Mouse (Mus musculus) cerebellum, adult 2 months (tissue): ENCODE data around the gene Olfr293. TPM values are rescaled to one million over a fixed set of nuclear protein-coding genes. Genes with fewer than 3 reads are reported as not detected.

Experiments used
- DNase-seq, 2 experiments: peaks; one replicate each; pipeline ENCODE4 v3.0.0; 2021
- H3K27ac ChIP-seq: fragments of 200-500 bp; 2 replicates; pipeline ENCODE4 v1.5.1; 2012; ENCODE audit warnings: low read length, control low read depth, inconsistent platforms; ENCODE audit not compliant: insufficient read depth
- H3K27me3 ChIP-seq: fragments of 200-500 bp; 2 replicates; pipeline ENCODE4 v1.6.1; 2012; ENCODE audit warnings: inconsistent platforms, mild to moderate bottlenecking, low read length, moderate library complexity; ENCODE audit not compliant: control insufficient read depth, insufficient read depth
- H3K4me1 ChIP-seq: fragments of 200-500 bp; 2 replicates; pipeline ENCODE4 v1.6.1; 2011; ENCODE audit warnings: low read length; ENCODE audit not compliant: control insufficient read depth, insufficient read depth
- H3K4me3 ChIP-seq: fragments of 200-500 bp; replicated peaks from 2 replicates; pipeline ENCODE3; 2011; ENCODE audit warnings: mild to moderate bottlenecking, low read depth, low read length, control low read depth; ENCODE audit not compliant: insufficient read depth
- CTCF ChIP-seq: fragments of 200-500 bp; IDR thresholded peaks from 2 replicates; pipeline ENCODE4 v1.5.1; 2011; ENCODE audit warnings: low read depth, mild to moderate bottlenecking, control low read depth, low read length, moderate library complexity, borderline replicate concordance; ENCODE audit not compliant: insufficient read depth
- POLR2A ChIP-seq: fragments of 200-500 bp; IDR thresholded peaks from 2 replicates; pipeline ENCODE4 v1.6.1; 2011; ENCODE audit warnings: low read length, control low read depth, borderline replicate concordance; ENCODE audit not compliant: insufficient read depth
- WGBS: fragments of 180-500 bp; shearing (Covaris S2); methylation state at CpG from one replicate; pipeline ENCODE4 v1.1.7; 2018; 5-methylcytosine and 5-hydroxymethylcytosine counted together
- polyA plus RNA-seq: library from polyadenylated mRNA; depleted of rRNA; stranded (reverse); fragments of >200 nt; gene quantifications from 2 replicates; pipeline ENCODE4 v1.2.3, GENCODE M21; 2012; rRNA removed

The Olfr293 gene
- polyA plus RNA-seq = not detected in 2 replicates

GRCm38 (mm10) chr7:86648761-86649160, at the start of gene Olfr293:
Gene Olfr293, plus strand, starts transcription at chr7:86649061.
- Histone ChIP-seq H3K4me1 (no peaks in the 10 kb centered on the region), H3K27me3 (no peaks in the 10 kb centered on the region), H3K27ac (no peak within 1 kb of the TSS), H3K4me3 (no peak within 1 kb of the TSS)
- TF ChIP-seq CTCF (no peak), POLR2A (no peak)
- DNase-seq = no peak
- 93% methylated on average over 4 of the region's 4 CpGs for WGBS

GRCm38 (mm10) chr7:86616543-86616942, 32.3 kb upstream of the Olfr293 start, which contains the start of gene Olfr294:
Gene Olfr294, minus strand, starts transcription at chr7:86616643.
- TF ChIP-seq CTCF = no peak
- TF ChIP-seq POLR2A = no peak

GRCm38 (mm10) chr7:86688030-86688429, 39.2 kb downstream of the Olfr293 start, which contains the start of gene Olfr292:
Gene Olfr292, plus strand, starts transcription at chr7:86688330.
- Histone ChIP-seq H3K27me3 (no peaks in the 10 kb centered on the region), H3K27ac (no peak within 1 kb of the TSS), H3K4me1 (no peaks in the 10 kb centered on the region), H3K4me3 (no peak within 1 kb of the TSS)
- no peak for DNase-seq
- no peak for TF ChIP-seq CTCF
- TF ChIP-seq POLR2A = no peak

More at GRCm38 (mm10) chr7:86616543-86616942, 32.3 kb upstream of the Olfr293 start, which contains the start of gene Olfr294:
- DNase-seq = no peak
- no peaks in the 10 kb centered on the region for H3K27me3 ChIP-seq
- 46% methylated on average over 2 of the region's 2 CpGs for WGBS
- H3K4me3 ChIP-seq = no peak within 1 kb of the TSS
- no peaks in the 10 kb centered on the region for H3K4me1 ChIP-seq
- no peak within 1 kb of the TSS for H3K27ac ChIP-seq

Other genes starting within 250 kb of the Olfr293 start
- not detected in 2 replicates for gene Olfr301, start 245.2 kb upstream of the Olfr293 start, polyA plus RNA-seq
- gene Olfr299, start 189.1 kb upstream of the Olfr293 start, polyA plus RNA-seq = not detected in 2 replicates
- not detected in 2 replicates for gene Olfr298, start 156.6 kb upstream of the Olfr293 start, polyA plus RNA-seq
- gene Olfr297, start 129.1 kb upstream of the Olfr293 start, polyA plus RNA-seq = not detected in 2 replicates
- not detected in 2 replicates for gene Olfr295, start 65.2 kb upstream of the Olfr293 start, polyA plus RNA-seq
- gene Olfr294, start 32.4 kb upstream of the Olfr293 start, polyA plus RNA-seq = not detected in 2 replicates
- not detected in 2 replicates for gene Olfr292, start 39.3 kb downstream of the Olfr293 start, polyA plus RNA-seq
- gene Folh1, start 126.9 kb downstream of the Olfr293 start, polyA plus RNA-seq = 6.2 and 6.8 TPM in 2 replicates
- gene Vmn2r77, start 146.0 kb downstream of the Olfr293 start, polyA plus RNA-seq = not detected in 2 replicates